Mouse (Mus musculus): ENCODE results near the gene Crybg2. TPM values are rescaled to one million over a fixed set of nuclear protein-coding genes. Genes with fewer than 3 reads are reported as not detected.

Gene Crybg2
- polyA plus RNA-seq, 1 experiment from 2014 or later = 2.3 TPM

DNA sequence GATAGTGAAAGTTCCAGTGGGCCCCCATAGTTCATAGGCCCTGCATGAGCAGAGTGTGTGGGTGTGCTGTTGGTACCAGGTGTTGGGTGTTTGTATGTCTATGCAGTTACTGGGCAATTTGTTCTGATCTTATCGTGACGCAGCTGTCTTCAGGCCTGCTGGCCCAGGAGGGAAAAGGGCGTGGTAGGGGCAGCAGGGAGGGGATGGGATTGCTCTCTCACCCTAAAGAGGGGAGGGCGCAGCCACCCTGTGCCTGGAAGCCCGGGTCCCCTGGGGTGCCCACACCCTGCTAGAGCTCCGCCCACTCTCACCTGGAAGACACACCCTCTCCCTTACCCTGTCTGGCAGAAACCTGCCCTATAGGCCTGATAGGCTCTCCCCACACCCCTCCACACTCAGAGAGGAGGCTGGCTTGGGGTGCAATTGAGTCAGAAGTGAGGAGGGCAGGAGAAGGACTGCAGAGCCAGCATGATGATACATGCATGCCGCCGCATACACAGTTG lies 1.4 kb downstream of the Crybg2 start:
- Histone ChIP-seq H3K36me3 (no peaks in the 10 kb centered on the region), H3K27me3 (peaks cover 46% of the 10 kb centered on the region), H3K4me1 (no peaks in the 10 kb centered on the region; the same call in 1 of the 2 replicates), H3K9ac (no peak overlapping the region), H3K4me2 (replicated peaks) (no peak overlapping the region), H3K27ac (no peak overlapping the region), H3K9me3 (replicated peaks) (no peaks in the 10 kb centered on the region), H3K4me3 (no peak overlapping the region)
- no peak for ATAC-seq (ENCODE audit: low FRiP score)
- WGBS = 54% methylated on average over 8 of the region's 8 CpGs

DNA sequence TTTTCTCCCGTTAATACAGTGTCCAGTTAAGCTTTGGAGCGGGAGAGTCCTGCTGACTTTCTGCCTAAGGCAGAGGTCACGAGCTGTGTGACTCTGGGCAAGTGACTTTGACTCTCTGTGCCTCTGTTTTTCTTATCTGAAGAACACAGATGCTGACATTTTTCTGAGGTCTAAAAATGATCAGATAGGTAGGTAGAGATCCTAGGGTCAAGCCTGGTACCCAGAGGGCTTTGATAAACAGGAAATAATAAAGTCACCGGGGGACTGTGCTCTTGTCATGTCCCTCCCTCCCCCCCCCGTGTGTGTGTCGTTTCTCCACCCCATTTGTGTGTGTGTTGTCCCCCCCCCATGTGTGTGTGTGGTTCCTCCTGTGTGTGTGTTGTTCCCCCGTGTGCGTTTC lies 1.9 kb downstream of the Crybg2 start:
- Histone ChIP-seq H3K4me3 (no peak overlapping the region), H3K36me3 (no peaks in the 10 kb centered on the region), H3K27me3 (peaks cover 46% of the 10 kb centered on the region)

DNA sequence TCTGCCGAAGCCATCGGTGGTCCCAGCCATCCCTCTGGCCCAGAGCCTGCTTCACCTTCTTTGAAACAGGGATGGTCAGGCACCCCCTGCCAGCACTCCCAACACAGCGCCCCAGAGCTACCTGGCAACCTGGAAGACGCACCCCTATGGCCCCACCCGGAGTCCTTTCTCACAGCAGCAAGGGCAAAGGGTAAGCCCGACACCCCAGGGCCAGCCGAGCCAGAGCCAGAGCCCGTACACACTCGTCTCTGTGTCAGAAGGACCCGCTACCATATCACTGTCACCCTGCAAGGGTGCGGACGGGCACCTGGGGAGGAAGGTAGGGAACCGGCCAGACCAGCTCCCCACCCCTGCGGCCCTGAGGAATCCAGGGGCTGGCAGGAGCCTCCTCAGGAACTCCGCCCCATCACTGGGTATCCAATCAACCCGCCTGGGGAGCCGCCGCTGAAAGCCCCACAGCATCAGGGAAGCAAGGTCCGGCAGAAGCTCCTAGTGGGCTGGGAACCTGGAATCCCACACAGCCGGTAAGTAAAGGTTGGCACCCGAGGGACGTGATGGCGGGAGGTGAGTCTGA lies 4.9 kb downstream of the Crybg2 start:
- no peak overlapping the region for H3K27ac ChIP-seq
- 25% methylated on average over 23 of the region's 23 CpGs for WGBS
- no peak for ATAC-seq (ENCODE audit: low FRiP score)
- no peak overlapping the region for H3K9ac ChIP-seq
- H3K4me3 ChIP-seq = no peak overlapping the region
- H3K4me1 ChIP-seq = no peaks in the 10 kb centered on the region; the same call in 1 of the 2 replicates
- no peak overlapping the region for H3K4me2 ChIP-seq (replicated peaks)
- peaks cover 32% of the 10 kb centered on the region for H3K27me3 ChIP-seq
- no peaks in the 10 kb centered on the region for H3K36me3 ChIP-seq
- H3K9me3 ChIP-seq (replicated peaks) = no peaks in the 10 kb centered on the region

More for the DNA sequence above, 1.9 kb downstream of the Crybg2 start:
- H3K9me3 ChIP-seq (replicated peaks) = no peaks in the 10 kb centered on the region
- no peaks in the 10 kb centered on the region; the same call in 1 of the 2 replicates for H3K4me1 ChIP-seq
- H3K27ac ChIP-seq = no peak overlapping the region
- ATAC-seq (ENCODE audit: low FRiP score) = no peak
- H3K4me2 ChIP-seq (replicated peaks) = no peak overlapping the region
- H3K9ac ChIP-seq = no peak overlapping the region
- 63% methylated on average over 8 of the region's 8 CpGs for WGBS

DNA sequence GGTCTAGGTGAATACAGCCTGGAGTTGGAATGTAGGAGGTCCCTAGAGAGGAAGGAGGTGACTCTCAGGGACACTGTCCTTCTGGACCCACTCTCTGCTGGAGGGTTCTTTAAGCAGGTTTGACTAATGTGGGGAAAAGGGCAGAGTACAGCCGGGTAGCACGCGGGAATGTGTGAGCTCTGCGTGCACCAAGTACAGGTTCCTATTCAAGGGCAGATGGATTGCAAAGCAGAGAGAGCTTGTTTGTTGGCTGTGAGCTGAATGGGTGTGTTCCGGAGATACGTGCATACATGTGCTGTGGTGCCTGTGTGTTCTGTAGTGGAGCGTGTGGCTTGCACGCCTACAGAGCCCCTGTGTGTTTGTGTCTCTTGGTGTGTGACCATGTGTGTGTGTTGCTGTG lies 6.8 kb downstream of the Crybg2 start:
- no peak for ATAC-seq (ENCODE audit: low FRiP score)
- 90% methylated on average over 8 of the region's 8 CpGs for WGBS
- no peaks in the 10 kb centered on the region for H3K9me3 ChIP-seq (replicated peaks)
- no peaks in the 10 kb centered on the region for H3K36me3 ChIP-seq
- no peak overlapping the region for H3K27ac ChIP-seq
- H3K9ac ChIP-seq = no peak overlapping the region
- no peaks in the 10 kb centered on the region; the same call in 1 of the 2 replicates for H3K4me1 ChIP-seq
- no peak overlapping the region for H3K4me2 ChIP-seq (replicated peaks)
- peaks cover 24% of the 10 kb centered on the region for H3K27me3 ChIP-seq
- no peak overlapping the region for H3K4me3 ChIP-seq

DNA sequence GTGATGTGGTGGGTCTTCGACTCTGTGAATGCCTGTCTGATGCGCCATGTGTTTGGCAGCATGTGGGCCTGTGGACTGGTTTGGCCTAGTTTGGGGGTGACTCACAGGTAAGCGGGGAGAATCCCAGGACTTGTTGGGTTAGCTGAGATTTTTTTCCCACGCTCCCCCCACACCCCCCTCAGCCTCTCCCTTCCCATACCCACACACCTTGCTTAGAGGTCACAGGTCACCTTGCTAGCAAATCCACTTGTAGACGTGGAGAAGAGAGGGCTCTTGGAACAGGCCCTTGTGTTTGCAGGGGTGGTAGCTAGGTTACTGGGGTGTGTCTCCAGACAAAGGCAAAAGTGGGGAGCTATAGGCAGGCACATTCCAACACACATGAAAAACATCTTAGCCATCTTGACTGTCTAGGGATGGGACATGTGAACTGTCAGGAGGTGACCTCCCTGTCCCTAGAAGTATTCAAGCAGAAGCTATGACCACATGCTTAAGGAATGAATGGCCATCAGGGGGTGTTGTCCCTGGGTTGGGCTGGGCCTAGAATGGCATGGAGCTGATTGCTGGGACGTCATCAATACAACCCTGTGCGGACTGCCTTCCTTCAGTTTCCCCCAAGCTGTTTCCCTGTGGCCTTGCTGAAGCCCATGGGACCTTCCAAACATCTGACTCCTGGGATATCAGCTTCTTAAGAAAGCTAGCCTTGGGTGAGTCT lies 7.4 kb downstream of the Crybg2 start:
- no peak overlapping the region for H3K9ac ChIP-seq
- no peak overlapping the region for H3K4me3 ChIP-seq
- no peaks in the 10 kb centered on the region; the same call in 1 of the 2 replicates for H3K4me1 ChIP-seq
- no peak overlapping the region for H3K4me2 ChIP-seq (replicated peaks)
- H3K27ac ChIP-seq = no peak overlapping the region
- whole genome bisulfite sequencing = 84% methylated on average over 7 of the region's 7 CpGs
- H3K36me3 ChIP-seq = no peaks in the 10 kb centered on the region
- H3K27me3 ChIP-seq = peaks cover 24% of the 10 kb centered on the region
- no peak for ATAC-seq (ENCODE audit: low FRiP score)
- no peaks in the 10 kb centered on the region for H3K9me3 ChIP-seq (replicated peaks)

DNA sequence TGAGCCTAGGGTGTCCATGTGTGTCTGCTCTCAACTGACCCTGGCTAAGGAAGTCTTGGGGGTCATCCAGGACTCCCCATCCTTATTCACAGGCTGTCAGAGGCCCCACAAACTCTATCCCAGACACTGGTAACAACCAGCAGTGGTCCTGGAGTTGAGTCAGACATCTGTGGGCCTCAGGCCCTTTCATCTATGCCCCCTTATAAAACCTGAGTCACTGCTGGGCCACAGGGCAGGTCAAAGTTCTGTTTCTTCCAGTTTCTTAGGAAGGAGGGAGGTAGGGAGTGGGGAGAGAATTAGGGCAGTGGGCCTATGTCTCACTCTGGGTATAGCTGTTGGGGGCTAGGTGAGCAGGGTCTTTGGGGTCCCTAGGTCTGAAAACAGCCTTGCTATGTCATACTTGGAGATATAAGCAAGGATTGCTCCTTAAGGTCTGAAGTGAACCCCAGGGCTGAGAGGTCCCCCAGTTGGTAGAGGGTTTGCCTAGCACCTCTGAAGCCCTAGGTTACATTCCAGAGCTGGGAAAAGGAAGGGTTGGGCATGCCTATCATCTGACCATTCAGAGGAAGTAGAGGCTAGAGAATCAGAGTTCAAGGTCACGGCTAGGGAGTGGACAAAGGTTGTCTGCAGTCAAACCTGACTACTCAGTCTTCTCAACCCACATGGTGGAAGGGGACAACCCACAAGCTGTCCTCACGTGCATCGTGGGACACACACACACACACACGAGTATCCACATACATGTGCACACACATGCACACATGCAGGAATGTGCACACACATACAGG lies 8.4 kb downstream of the Crybg2 start:
- Histone ChIP-seq H3K27me3 (peaks cover 24% of the 10 kb centered on the region), H3K4me1 (no peaks in the 10 kb centered on the region; the same call in 1 of the 2 replicates), H3K4me2 (replicated peaks) (no peak overlapping the region), H3K36me3 (no peaks in the 10 kb centered on the region), H3K4me3 (no peak overlapping the region), H3K9me3 (replicated peaks) (no peaks in the 10 kb centered on the region), H3K9ac (no peak overlapping the region), H3K27ac (no peak overlapping the region)
- WGBS = 84% methylated on average over 4 of the region's 4 CpGs
- ATAC-seq (ENCODE audit: low FRiP score) = no peak

DNA sequence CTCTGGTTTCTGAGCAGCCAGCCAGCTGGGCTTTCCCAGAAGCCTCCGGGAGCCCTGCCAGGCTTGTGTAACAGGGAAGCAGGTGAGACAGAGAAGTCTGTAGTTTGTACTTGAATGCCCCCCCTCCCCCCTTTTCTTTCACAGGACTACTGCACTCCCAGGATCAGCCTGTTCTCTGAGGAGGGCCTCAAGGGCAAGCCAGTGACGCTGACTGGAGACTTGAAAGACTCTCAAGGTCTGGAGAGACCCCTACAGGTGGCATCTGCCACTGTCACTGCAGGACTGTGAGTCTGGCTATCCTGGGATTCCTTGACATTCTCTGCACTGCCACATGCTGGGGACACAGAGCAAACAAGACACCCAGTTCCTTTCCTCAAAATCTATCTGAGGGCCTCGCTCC lies 18.1 kb downstream of the Crybg2 start:
- no peak overlapping the region for H3K4me3 ChIP-seq
- no peaks in the 10 kb centered on the region for H3K9me3 ChIP-seq (replicated peaks)
- WGBS = 25% methylated on average over 3 of the region's 3 CpGs
- no peak overlapping the region for H3K9ac ChIP-seq
- peaks cover 26% of the 10 kb centered on the region for H3K27me3 ChIP-seq
- no peaks in the 10 kb centered on the region for H3K36me3 ChIP-seq
- H3K4me1 ChIP-seq = peaks cover 14% of the 10 kb centered on the region
- no peak overlapping the region for H3K27ac ChIP-seq
- ATAC-seq (ENCODE audit: low FRiP score) = no peak
- no peak overlapping the region for H3K4me2 ChIP-seq (replicated peaks)

DNA sequence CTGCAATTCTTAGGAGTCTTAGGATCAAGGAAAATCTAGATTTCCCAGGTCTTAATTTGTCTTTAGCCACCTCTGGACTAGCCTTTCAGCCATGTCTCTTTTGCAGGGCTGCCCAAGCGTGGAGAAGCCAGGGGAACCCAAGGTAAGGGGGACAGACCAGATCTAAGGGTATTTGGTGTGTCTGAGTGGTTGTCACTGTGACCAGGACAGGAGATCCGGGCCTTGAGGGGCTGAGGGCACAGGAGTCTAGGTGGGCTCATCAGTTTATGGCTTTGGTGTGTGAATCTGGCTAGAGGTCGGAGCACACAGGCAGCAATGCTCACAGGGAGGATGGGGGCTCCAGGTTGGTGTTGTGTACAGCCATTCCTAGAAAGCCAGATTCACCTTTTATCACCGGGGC lies 20.1 kb downstream of the Crybg2 start:
- no peak overlapping the region for H3K4me3 ChIP-seq
- no peak overlapping the region for H3K4me2 ChIP-seq (replicated peaks)
- peaks cover 14% of the 10 kb centered on the region for H3K4me1 ChIP-seq
- no peaks in the 10 kb centered on the region for H3K36me3 ChIP-seq
- no peak overlapping the region for H3K9ac ChIP-seq
- H3K27me3 ChIP-seq = peaks cover 26% of the 10 kb centered on the region
- ATAC-seq (ENCODE audit: low FRiP score) = no peak
- WGBS = 89% methylated on average over 4 of the region's 4 CpGs
- no peak overlapping the region for H3K27ac ChIP-seq
- no peaks in the 10 kb centered on the region for H3K9me3 ChIP-seq (replicated peaks)

DNA sequence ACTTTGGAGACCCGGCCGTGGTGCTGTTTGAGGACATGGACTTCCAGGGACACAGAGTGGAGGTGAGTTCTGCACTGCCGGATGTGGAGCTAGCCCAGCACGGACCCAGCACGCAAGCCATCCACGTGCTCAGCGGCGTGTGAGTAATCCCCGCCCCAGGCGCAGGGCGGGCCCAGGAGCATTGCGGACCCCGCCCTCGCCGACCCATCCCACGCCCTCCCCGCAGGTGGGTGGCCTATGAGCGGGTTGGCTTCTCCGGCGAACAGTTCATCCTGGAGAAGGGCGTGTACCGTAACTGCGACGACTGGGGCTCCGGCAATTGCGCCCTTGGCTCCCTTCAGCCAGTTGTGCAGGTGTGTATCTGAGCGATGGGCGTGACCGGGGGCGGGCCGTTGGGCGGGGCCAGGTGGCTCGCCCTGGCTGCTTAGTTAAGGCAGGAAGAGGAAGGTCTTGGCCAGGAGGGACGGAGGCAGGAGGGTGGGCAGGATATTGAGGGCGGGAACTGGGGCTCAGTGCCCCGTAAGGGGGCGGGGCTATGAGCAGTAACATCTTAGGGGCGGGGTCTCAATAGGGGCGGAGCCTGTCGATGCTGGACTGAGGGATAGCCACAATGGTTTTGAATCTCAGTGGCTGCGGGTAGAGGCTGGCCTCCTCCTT lies 21.2 kb downstream of the Crybg2 start:
- Histone ChIP-seq H3K9ac (peak overlapping the region; percentile 43), H3K4me1 (peaks cover 14% of the 10 kb centered on the region), H3K9me3 (replicated peaks) (no peaks in the 10 kb centered on the region), H3K4me3 (peak overlapping the region; percentile 43), H3K27ac (no peak overlapping the region), H3K4me2 (replicated peaks) (peak overlapping the region; percentile 86), H3K27me3 (peaks cover 26% of the 10 kb centered on the region), H3K36me3 (no peaks in the 10 kb centered on the region)
- peak; percentile 56; the same call in 1 of the 2 replicates for ATAC-seq (ENCODE audit: low FRiP score)
- under 1% methylated on average over 41 of the region's 41 CpGs for WGBS

DNA sequence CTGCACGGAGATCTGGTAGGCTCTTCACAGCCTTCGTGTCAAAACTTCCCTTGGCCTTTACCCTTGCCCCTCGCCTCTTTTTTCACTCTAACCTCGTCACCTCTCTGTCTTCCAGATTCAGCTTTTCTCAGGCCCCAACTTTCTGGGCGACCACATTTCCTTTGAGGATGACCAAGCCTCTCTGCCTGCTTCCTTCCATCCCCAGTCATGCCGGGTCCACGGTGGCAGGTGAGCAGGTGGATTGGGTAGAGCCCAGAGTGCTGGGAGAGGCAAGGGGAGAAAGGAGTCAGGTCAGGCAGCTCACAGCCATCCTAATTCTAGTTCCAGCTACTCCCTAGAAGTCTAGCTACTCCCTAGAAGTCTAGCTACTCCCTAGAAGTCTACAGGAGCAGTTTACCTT lies 21.8 kb downstream of the Crybg2 start:
- Histone ChIP-seq H3K9me3 (replicated peaks) (no peaks in the 10 kb centered on the region), H3K27ac (no peak overlapping the region), H3K27me3 (peaks cover 26% of the 10 kb centered on the region), H3K4me2 (replicated peaks) (peak overlapping the region; percentile 86), H3K9ac (no peak overlapping the region), H3K4me1 (peaks cover 14% of the 10 kb centered on the region), H3K4me3 (peak overlapping the region; percentile 43), H3K36me3 (no peaks in the 10 kb centered on the region)
- no peak for ATAC-seq (ENCODE audit: low FRiP score)
- WGBS = 20% methylated on average over 7 of the region's 7 CpGs

DNA sequence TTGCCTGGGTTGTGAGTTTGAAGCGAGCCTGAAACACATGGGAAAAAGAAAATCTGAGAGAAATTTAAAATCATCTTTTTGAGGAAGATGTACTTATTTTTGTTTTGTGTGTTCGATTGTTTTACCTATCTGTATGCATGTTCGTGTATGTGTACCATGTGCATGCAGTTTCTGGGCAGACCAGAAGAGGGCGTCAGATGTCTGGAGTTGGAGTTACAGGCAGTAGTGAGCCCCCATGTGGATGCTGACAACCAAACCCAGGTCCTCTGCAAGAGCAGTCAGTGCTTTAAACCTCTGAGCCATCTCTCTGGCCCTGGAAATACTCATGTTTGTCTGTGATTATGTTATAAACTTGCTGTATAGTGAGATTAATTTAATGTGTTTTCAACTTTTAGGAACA lies 24.4 kb downstream of the Crybg2 start:
- H3K4me1 ChIP-seq = peaks cover 12% of the 10 kb centered on the region
- H3K9me3 ChIP-seq (replicated peaks) = no peaks in the 10 kb centered on the region
- H3K36me3 ChIP-seq = no peaks in the 10 kb centered on the region
- no peak overlapping the region for H3K9ac ChIP-seq
- H3K4me2 ChIP-seq (replicated peaks) = no peak overlapping the region
- ATAC-seq (ENCODE audit: low FRiP score) = no peak
- whole genome bisulfite sequencing = 84% methylated on average over 4 of the region's 4 CpGs
- H3K27ac ChIP-seq = no peak overlapping the region
- peaks cover 26% of the 10 kb centered on the region for H3K27me3 ChIP-seq
- no peak overlapping the region for H3K4me3 ChIP-seq

DNA sequence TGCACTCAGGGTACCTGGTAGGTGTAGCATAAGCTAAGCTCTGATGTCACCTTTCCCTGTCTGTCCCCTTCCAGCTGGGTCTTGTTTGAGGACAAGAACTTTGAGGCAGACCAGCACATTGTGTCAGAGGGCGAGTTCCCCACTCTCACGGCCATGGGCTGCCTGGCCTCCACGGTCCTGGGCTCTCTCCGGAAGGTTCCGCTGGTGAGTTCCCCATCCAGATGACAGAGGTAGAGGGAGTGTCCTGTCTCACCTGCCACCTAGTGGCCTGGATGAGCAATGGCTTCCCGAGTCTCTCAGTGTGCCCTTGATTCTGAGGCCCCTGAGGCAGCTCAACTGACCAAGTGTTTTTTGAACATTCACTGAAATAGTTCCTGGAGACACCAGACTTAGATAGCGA lies 26.8 kb downstream of the Crybg2 start:
- ATAC-seq (ENCODE audit: low FRiP score) = no peak
- 40% methylated on average over 7 of the region's 7 CpGs for WGBS
- no peak overlapping the region for H3K4me2 ChIP-seq (replicated peaks)

More for the DNA sequence above, 26.8 kb downstream of the Crybg2 start:
- Histone ChIP-seq H3K9ac (no peak overlapping the region), H3K27ac (no peak overlapping the region), H3K27me3 (peaks cover 3% of the 10 kb centered on the region), H3K4me3 (no peak overlapping the region), H3K4me1 (peaks cover 2% of the 10 kb centered on the region; the same call in 1 of the 2 replicates), H3K36me3 (no peaks in the 10 kb centered on the region), H3K9me3 (replicated peaks) (no peaks in the 10 kb centered on the region)

All from hindbrain, embryonic 12.5 days (tissue).